Mouse (Mus musculus): ENCODE data around the gene Nek9. TPM values are rescaled to one million over a fixed set of nuclear protein-coding genes. Genes with fewer than 3 reads are reported as not detected.

Gene Nek9
- polyA plus RNA-seq, 1 experiment from 2014 or later, result 26.4 TPM

GRCm38 (mm10) chr12:85298835-85299180, 40.4 kb downstream of the Nek9 start:
- H3K9me3 ChIP-seq, result peaks cover 10% of the 10 kb centered on the region
- H3K27ac ChIP-seq, result no peak overlapping the region
- H3K4me1 ChIP-seq, result peaks cover 14% of the 10 kb centered on the region; the same call in 1 of the 2 replicates
- no peak overlapping the region for H3K9ac ChIP-seq
- WGBS, result 91% methylated on average over 1 of the region's 1 CpGs
- no peak overlapping the region for H3K4me3 ChIP-seq
- no peak for ATAC-seq (ENCODE audit: insufficient number of reproducible peaks, insufficient read depth, low FRiP score, low TSS enrichment, low read depth)
- H3K36me3 ChIP-seq, result peaks cover 47% of the 10 kb centered on the region
- no peaks in the 10 kb centered on the region for H3K27me3 ChIP-seq
- no peak overlapping the region for H3K4me2 ChIP-seq

GRCm38 (mm10) chr12:85298127-85298834, 40.9 kb downstream of the Nek9 start:
- Histone ChIP-seq H3K9me3 (peaks cover 11% of the 10 kb centered on the region), H3K4me3 (no peak overlapping the region), H3K36me3 (peaks cover 42% of the 10 kb centered on the region), H3K4me1 (peaks cover 14% of the 10 kb centered on the region; the same call in 1 of the 2 replicates), H3K27me3 (no peaks in the 10 kb centered on the region), H3K4me2 (no peak overlapping the region), H3K27ac (no peak overlapping the region), H3K9ac (no peak overlapping the region)
- whole genome bisulfite sequencing, result 77% methylated on average over 11 of the region's 11 CpGs
- no peak for ATAC-seq (ENCODE audit: insufficient number of reproducible peaks, insufficient read depth, low FRiP score, low TSS enrichment, low read depth)

- H3K9me3 ChIP-seq, result peaks cover 11% of the 10 kb centered on the region
- no peak for ATAC-seq (ENCODE audit: insufficient number of reproducible peaks, insufficient read depth, low FRiP score, low TSS enrichment, low read depth)
- H3K27ac ChIP-seq, result peak overlapping the region; percentile 39
- no peaks in the 10 kb centered on the region for H3K27me3 ChIP-seq
- H3K9ac ChIP-seq, result no peak overlapping the region
- H3K4me1 ChIP-seq, result peaks cover 14% of the 10 kb centered on the region; the same call in 1 of the 2 replicates
- no peak overlapping the region for H3K4me3 ChIP-seq
- no peak overlapping the region for H3K4me2 ChIP-seq
- 63% methylated on average over 10 of the region's 10 CpGs for WGBS
- peaks cover 35% of the 10 kb centered on the region for H3K36me3 ChIP-seq
Observed at GRCm38 (mm10) chr12:85297345-85297997, 41.7 kb downstream of the Nek9 start.

- H3K27ac ChIP-seq, result peak overlapping the region; percentile 39
- no peaks in the 10 kb centered on the region for H3K27me3 ChIP-seq
- H3K4me1 ChIP-seq, result peaks cover 14% of the 10 kb centered on the region; the same call in 1 of the 2 replicates
- peaks cover 11% of the 10 kb centered on the region for H3K9me3 ChIP-seq
- no peak overlapping the region for H3K9ac ChIP-seq
- H3K36me3 ChIP-seq, result peaks cover 30% of the 10 kb centered on the region
- H3K4me3 ChIP-seq, result no peak overlapping the region
- no peak for ATAC-seq (ENCODE audit: insufficient number of reproducible peaks, insufficient read depth, low FRiP score, low TSS enrichment, low read depth)
- WGBS, result 63% methylated on average over 5 of the region's 5 CpGs
- no peak overlapping the region for H3K4me2 ChIP-seq
Observed at GRCm38 (mm10) chr12:85296915-85297314, 42.2 kb downstream of the Nek9 start.

- no peaks in the 10 kb centered on the region for H3K27me3 ChIP-seq
- H3K4me2 ChIP-seq, result no peak overlapping the region
- no peak overlapping the region for H3K9ac ChIP-seq
- peaks cover 16% of the 10 kb centered on the region for H3K36me3 ChIP-seq
- no peak for ATAC-seq (ENCODE audit: insufficient number of reproducible peaks, insufficient read depth, low FRiP score, low TSS enrichment, low read depth)
- H3K4me1 ChIP-seq, result peaks cover 14% of the 10 kb centered on the region; the same call in 1 of the 2 replicates
- no peak overlapping the region for H3K4me3 ChIP-seq
- WGBS, result 91% methylated on average over 2 of the region's 2 CpGs
- no peak overlapping the region for H3K27ac ChIP-seq
- H3K9me3 ChIP-seq, result peaks cover 11% of the 10 kb centered on the region
Observed at GRCm38 (mm10) chr12:85295506-85295905, 43.7 kb downstream of the Nek9 start.

- ATAC-seq (ENCODE audit: insufficient number of reproducible peaks, insufficient read depth, low FRiP score, low TSS enrichment, low read depth), result no peak
- Histone ChIP-seq H3K9me3 (peaks cover 11% of the 10 kb centered on the region), H3K27ac (no peak overlapping the region), H3K4me2 (no peak overlapping the region), H3K9ac (no peak overlapping the region), H3K27me3 (peaks cover 5% of the 10 kb centered on the region; the same call in 1 of the 2 replicates), H3K4me1 (peaks cover 27% of the 10 kb centered on the region), H3K36me3 (no peaks in the 10 kb centered on the region), H3K4me3 (no peak overlapping the region)
Observed at GRCm38 (mm10) chr12:85292906-85293305, 46.3 kb downstream of the Nek9 start.

- Histone ChIP-seq H3K4me2 (no peak overlapping the region), H3K27me3 (peaks cover 5% of the 10 kb centered on the region; the same call in 1 of the 2 replicates), H3K9ac (no peak overlapping the region), H3K4me1 (peaks cover 21% of the 10 kb centered on the region), H3K36me3 (no peaks in the 10 kb centered on the region), H3K27ac (no peak overlapping the region), H3K9me3 (peaks cover 11% of the 10 kb centered on the region), H3K4me3 (no peak overlapping the region)
- WGBS, result 63% methylated on average over 6 of the region's 6 CpGs
- no peak for ATAC-seq (ENCODE audit: insufficient number of reproducible peaks, insufficient read depth, low FRiP score, low TSS enrichment, low read depth)
Observed at GRCm38 (mm10) chr12:85292288-85292687, 46.9 kb downstream of the Nek9 start.

GRCm38 (mm10) chr12:85291541-85291940, 47.6 kb downstream of the Nek9 start:
- Histone ChIP-seq H3K27me3 (peaks cover 5% of the 10 kb centered on the region; the same call in 1 of the 2 replicates), H3K36me3 (no peaks in the 10 kb centered on the region), H3K4me3 (no peak overlapping the region), H3K9ac (no peak overlapping the region), H3K9me3 (peaks cover 11% of the 10 kb centered on the region), H3K27ac (no peak overlapping the region), H3K4me2 (no peak overlapping the region), H3K4me1 (peaks cover 18% of the 10 kb centered on the region)
- no peak for ATAC-seq (ENCODE audit: insufficient number of reproducible peaks, insufficient read depth, low FRiP score, low TSS enrichment, low read depth)

GRCm38 (mm10) chr12:85290633-85291032, 48.5 kb downstream of the Nek9 start:
- 77% methylated on average over 10 of the region's 10 CpGs for WGBS
- Histone ChIP-seq H3K9me3 (peaks cover 11% of the 10 kb centered on the region), H3K4me1 (peaks cover 18% of the 10 kb centered on the region), H3K9ac (no peak overlapping the region), H3K27me3 (peaks cover 5% of the 10 kb centered on the region; the same call in 1 of the 2 replicates), H3K27ac (no peak overlapping the region), H3K36me3 (no peaks in the 10 kb centered on the region), H3K4me3 (no peak overlapping the region), H3K4me2 (no peak overlapping the region)
- ATAC-seq (ENCODE audit: insufficient number of reproducible peaks, insufficient read depth, low FRiP score, low TSS enrichment, low read depth), result no peak

GRCm38 (mm10) chr12:85289157-85290000, 49.8 kb downstream of the Nek9 start:
- Histone ChIP-seq H3K9ac (no peak overlapping the region; the same call in 1 of the 2 replicates), H3K9me3 (peaks cover 6% of the 10 kb centered on the region), H3K27me3 (peaks cover 5% of the 10 kb centered on the region; the same call in 1 of the 2 replicates), H3K36me3 (no peaks in the 10 kb centered on the region), H3K4me3 (peak overlapping the region; percentile 51), H3K27ac (no peak overlapping the region), H3K4me2 (peak overlapping the region; percentile 83), H3K4me1 (peaks cover 18% of the 10 kb centered on the region)
- ATAC-seq (ENCODE audit: insufficient number of reproducible peaks, insufficient read depth, low FRiP score, low TSS enrichment, low read depth), result no peak
- WGBS, result 55% methylated on average over 24 of the region's 24 CpGs

- WGBS, result 2% methylated on average over 30 of the region's 31 CpGs
- Histone ChIP-seq H3K4me2 (peak within 1 kb of the TSS; percentile 83), H3K36me3 (no peaks in the 10 kb centered on the region), H3K27me3 (peaks cover 5% of the 10 kb centered on the region; the same call in 1 of the 2 replicates), H3K9ac (peak within 1 kb of the TSS; percentile 72), H3K27ac (no peak within 1 kb of the TSS; the same call in 1 of the 2 replicates), H3K4me1 (peaks cover 18% of the 10 kb centered on the region), H3K9me3 (no peaks in the 10 kb centered on the region), H3K4me3 (peak within 1 kb of the TSS; percentile 51)
- ATAC-seq (ENCODE audit: insufficient number of reproducible peaks, insufficient read depth, low FRiP score, low TSS enrichment, low read depth), result peak; percentile 77; the same call in 1 of the 2 replicates
Observed at GRCm38 (mm10) chr12:85288486-85289156, 50.5 kb downstream of the Nek9 start, which contains the start of gene Zc2hc1c. TSS of gene Zc2hc1c (plus strand) at chr12:85288591.
